Mouse (Mus musculus) lung, embryonic 15.5 days (tissue): Measurements from ENCODE around the gene Ltbp4. TPM values are rescaled to one million over a fixed set of nuclear protein-coding genes. Genes with fewer than 3 reads are reported as not detected.
A peak's percentile ranks its signal among the peaks of the same experiment; 100 is the strongest.

Experiments
- ATAC-seq: fragments of 200-750 bp; cut with Nextera tagmentation; 2 replicates; pipeline ENCODE4 v1.8.0; 2017; ENCODE audit warnings: moderate number of reproducible peaks, borderline replicate concordance; ENCODE audit not compliant: low FRiP score, low TSS enrichment; ENCODE audit errors: extremely low read depth
- H3K27ac ChIP-seq: fragments of 300-500 bp; sonication (generic); 2 replicates; pipeline ENCODE4 v1.5.1; 2015; ENCODE audit warnings: moderate library complexity, mild to moderate bottlenecking, inconsistent platforms
- H3K27me3 ChIP-seq: fragments of 300-500 bp; sonication (generic); 2 replicates; pipeline ENCODE4 v1.6.1; 2015; ENCODE audit warnings: inconsistent platforms
- H3K36me3 ChIP-seq: fragments of 300-500 bp; sonication (generic); 2 replicates; pipeline ENCODE4 v1.6.1; 2015; ENCODE audit warnings: inconsistent platforms
- H3K4me1 ChIP-seq: fragments of 300-500 bp; sonication (generic); 2 replicates; pipeline ENCODE4 v1.6.1; 2015; ENCODE audit warnings: inconsistent platforms
- H3K4me2 ChIP-seq: fragments of 300-500 bp; sonication (generic); 2 replicates; pipeline ENCODE4 v1.6.1; 2015; ENCODE audit warnings: inconsistent platforms, mild to moderate bottlenecking, moderate library complexity
- H3K4me3 ChIP-seq: fragments of 300-500 bp; sonication (generic); 2 replicates; pipeline ENCODE4 v1.5.1; 2015; ENCODE audit warnings: mild to moderate bottlenecking, inconsistent platforms
- H3K9ac ChIP-seq: fragments of 300-500 bp; sonication (generic); 2 replicates; pipeline ENCODE4 v1.6.1; 2015; ENCODE audit warnings: inconsistent platforms
- H3K9me3 ChIP-seq: fragments of 300-500 bp; sonication (generic); 2 replicates; pipeline ENCODE4 v1.6.1; 2016; ENCODE audit warnings: inconsistent platforms
- WGBS: fragments of 180-500 bp; shearing (Covaris S2); methylation state at CpG from one replicate; pipeline ENCODE4 v1.1.7; 2015; 5-methylcytosine and 5-hydroxymethylcytosine counted together
- polyA plus RNA-seq: library from polyadenylated mRNA; unstranded; fragments of >200 nt; fragmentation: Nextera tagmentation; extraction: Ambion mirVana; gene quantifications from 2 replicates; pipeline ENCODE4 v1.2.1, GENCODE M21; 2015

The Ltbp4 gene
- polyA plus RNA-seq, 1 experiment from 2014 or later, result 102 TPM

DNA sequence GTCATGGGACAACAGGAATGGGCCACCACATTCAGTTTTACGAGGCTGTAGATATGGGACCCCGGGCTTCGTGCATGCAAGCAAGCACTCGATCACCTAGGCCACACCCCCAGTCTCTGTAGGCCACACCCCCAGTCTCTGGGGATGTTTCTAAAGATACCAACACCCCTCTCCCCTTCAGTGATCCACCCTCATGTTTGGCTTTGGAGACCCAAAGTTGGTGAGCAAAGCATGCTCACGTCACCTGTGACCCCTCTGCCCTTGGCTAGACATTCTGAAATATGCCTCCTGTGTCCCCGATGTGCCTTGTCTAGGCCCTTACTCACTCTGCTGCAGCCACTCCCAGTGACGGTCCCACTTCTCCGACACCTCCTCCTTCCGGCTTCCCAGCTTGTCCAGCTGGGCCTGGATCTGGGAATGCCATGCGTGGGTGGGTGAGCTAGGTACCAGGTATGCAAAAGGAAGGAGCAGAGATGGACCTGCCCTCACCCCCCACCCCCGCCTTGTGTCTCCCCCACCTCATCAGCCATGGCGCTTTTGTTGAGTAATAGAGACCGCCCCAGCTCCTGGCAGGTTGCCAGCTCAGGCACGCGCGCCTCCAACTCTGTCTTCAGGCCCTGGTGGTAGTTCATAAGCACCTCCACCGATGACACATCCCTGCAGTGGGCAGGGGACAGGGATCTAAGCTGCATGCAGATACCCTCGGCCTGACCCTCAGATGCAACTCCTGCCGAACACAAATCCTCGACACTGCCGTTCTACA, 28.8 kb upstream of the Ltbp4 start:
- Histone ChIP-seq H3K27ac (no peak overlapping the region), H3K27me3 (peaks cover 90% of the 10 kb centered on the region), H3K4me3 (no peak overlapping the region), H3K4me1 (peaks cover 5% of the 10 kb centered on the region; the same call in 1 of the 2 replicates), H3K36me3 (no peaks in the 10 kb centered on the region), H3K4me2 (no peak overlapping the region), H3K9me3 (no peaks in the 10 kb centered on the region; the same call in 1 of the 2 replicates), H3K9ac (no peak overlapping the region)
- ATAC-seq, result no peak
- 22% methylated on average over 21 of the region's 21 CpGs for WGBS

DNA sequence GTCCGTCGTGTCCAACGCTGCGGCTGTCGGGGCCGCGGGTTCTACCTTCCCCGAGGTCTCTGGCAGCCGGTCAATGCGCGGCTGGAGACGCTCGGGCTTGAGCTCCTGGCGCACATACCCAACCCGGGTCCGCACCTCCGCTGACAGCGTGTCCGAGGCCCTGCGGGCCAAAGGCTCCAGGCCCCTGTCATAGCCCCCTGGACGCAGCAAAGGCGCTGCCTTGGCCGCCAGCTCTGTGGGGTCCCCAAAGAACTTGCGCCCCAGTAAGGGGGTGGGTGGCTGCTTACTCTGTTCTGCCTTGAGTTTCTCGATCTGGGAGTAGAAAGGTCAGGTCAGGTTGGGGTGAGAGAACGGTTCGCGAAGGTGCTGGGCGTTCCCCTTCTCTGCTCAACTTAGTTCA, 26.9 kb upstream of the Ltbp4 start:
- Histone ChIP-seq H3K4me1 (peaks cover 11% of the 10 kb centered on the region; the same call in 1 of the 2 replicates), H3K9ac (no peak overlapping the region), H3K27me3 (peaks cover 71% of the 10 kb centered on the region), H3K27ac (no peak overlapping the region), H3K4me2 (no peak overlapping the region), H3K36me3 (no peaks in the 10 kb centered on the region), H3K4me3 (no peak overlapping the region), H3K9me3 (no peaks in the 10 kb centered on the region)
- no peak for ATAC-seq
- 4% methylated on average over 29 of the region's 29 CpGs for WGBS

DNA sequence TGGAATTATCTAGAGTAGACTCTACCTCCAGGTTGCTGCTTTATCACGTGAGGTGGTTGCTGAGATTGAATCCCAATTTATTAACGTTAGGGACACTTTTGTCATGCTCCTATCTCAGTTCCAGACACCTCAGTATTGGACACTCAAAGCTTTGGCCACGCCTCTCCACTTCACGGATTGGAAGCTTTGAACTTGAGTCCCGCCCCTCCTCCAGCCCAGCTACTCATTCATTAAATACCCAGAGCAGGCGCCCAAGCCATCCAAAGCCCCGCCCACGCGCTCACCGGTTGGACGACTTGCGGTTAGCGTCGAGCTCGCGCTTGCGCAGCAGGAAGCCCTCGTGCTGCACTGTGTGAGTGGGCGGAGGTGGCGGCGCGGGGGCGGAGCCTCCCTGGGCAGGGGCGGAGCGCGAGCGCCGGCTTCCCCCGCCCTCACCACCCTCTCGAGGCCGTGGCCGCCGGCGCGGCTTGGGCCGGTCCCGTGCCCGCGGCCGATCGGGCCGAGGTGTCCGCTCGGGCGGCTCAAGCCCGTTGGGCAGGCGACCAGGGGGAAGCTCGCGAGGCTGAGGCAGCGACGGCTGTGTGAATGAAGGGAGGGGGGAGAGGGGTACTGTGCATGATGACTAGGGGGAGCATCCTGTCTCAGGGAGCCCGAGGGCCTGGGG, 23.9 kb upstream of the Ltbp4 start:
- H3K27me3 ChIP-seq, result peaks cover 42% of the 10 kb centered on the region
- H3K9me3 ChIP-seq, result no peaks in the 10 kb centered on the region
- under 1% methylated on average over 52 of the region's 52 CpGs for WGBS
- H3K9ac ChIP-seq, result peak overlapping the region; percentile 46
- ATAC-seq, result peak; percentile 94
- H3K4me3 ChIP-seq, result peak overlapping the region; percentile 45
- H3K27ac ChIP-seq, result no peak overlapping the region
- peaks cover 25% of the 10 kb centered on the region for H3K4me1 ChIP-seq
- peak overlapping the region; percentile 83 for H3K4me2 ChIP-seq
- no peaks in the 10 kb centered on the region for H3K36me3 ChIP-seq

DNA sequence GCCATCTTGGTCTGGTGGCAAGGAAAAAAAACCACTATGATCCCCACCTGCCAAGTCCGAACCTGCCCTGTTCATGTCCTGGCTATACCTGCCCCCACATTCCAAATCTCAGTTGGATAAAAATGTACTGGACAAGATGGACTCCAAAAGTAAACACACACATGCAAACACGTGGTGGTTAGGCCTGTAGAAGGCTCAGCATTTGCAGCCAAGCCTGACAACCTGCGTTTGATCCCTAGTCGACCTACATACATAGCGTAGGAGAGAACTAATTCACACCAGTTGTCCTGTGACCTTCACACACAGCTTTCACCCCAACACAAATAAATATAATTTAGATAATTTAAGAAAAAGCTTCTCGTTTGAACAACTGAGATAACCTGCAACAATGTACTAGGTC, 23.3 kb upstream of the Ltbp4 start:
- peak overlapping the region; percentile 45; the same call in 1 of the 2 replicates for H3K4me3 ChIP-seq
- WGBS, result 48% methylated on average over 6 of the region's 6 CpGs
- no peak overlapping the region for H3K27ac ChIP-seq
- peaks cover 35% of the 10 kb centered on the region for H3K27me3 ChIP-seq
- H3K9ac ChIP-seq, result no peak overlapping the region
- ATAC-seq, result no peak
- peak overlapping the region; percentile 83 for H3K4me2 ChIP-seq
- H3K36me3 ChIP-seq, result no peaks in the 10 kb centered on the region
- H3K9me3 ChIP-seq, result no peaks in the 10 kb centered on the region
- H3K4me1 ChIP-seq, result peaks cover 23% of the 10 kb centered on the region

DNA sequence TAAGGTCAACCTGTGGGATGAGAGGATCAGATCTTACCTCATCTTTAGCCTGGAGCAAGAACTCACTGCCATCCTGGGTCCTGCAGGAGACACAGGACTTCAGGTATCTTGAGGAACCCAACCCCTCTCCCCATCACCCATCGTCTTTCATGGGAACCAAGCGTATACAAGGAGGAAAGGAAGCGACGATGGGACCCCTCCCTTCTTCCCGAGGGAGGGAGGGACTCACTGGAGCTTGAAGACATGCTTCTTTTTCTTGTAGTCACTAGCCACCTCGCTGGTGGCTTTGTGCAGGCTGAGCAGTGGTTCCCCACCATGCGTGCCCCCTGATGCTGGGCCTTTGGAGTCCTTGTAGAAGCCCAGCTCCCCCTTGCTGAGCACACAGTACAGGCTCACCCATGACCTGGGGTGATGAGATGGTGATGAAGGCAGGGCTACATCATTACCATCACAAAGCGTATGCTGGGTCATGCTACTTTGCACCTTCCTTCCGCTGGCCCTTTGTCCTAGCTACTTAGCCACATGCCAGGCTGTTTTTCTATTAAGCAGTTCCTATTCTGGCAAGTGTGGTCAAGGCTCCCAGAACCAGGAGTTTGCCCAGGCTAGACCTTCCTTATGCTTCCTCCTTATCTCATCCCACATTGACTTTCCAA, 22.3 kb upstream of the Ltbp4 start:
- Histone ChIP-seq H3K36me3 (no peaks in the 10 kb centered on the region), H3K4me3 (no peak overlapping the region), H3K9me3 (no peaks in the 10 kb centered on the region), H3K4me1 (peaks cover 28% of the 10 kb centered on the region), H3K9ac (no peak overlapping the region), H3K27me3 (peaks cover 26% of the 10 kb centered on the region), H3K27ac (no peak overlapping the region), H3K4me2 (no peak overlapping the region)
- no peak for ATAC-seq
- WGBS, result 83% methylated on average over 9 of the region's 9 CpGs

DNA sequence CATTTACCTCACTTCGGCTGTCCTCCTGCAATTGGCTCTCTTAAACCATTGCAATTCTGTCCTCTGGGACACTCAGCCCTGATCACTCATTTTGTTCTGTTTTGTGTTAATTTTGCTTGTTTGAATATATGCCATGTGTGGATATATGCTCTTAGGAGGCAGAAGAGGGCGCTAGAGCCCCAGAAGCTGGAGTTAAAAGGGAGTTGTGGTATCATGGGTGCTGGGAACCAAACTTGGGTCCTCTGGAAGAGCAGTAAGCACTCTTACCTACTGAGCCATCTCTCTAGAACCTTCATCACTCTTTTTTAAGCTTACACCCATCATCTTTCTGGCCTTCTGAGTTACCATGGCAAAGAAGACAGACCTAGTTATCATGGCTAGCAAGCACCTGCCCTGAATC, 21.7 kb upstream of the Ltbp4 start:
- Histone ChIP-seq H3K36me3 (no peaks in the 10 kb centered on the region), H3K4me3 (no peak overlapping the region), H3K9ac (no peak overlapping the region), H3K27ac (no peak overlapping the region), H3K4me2 (no peak overlapping the region), H3K9me3 (no peaks in the 10 kb centered on the region), H3K4me1 (peaks cover 35% of the 10 kb centered on the region), H3K27me3 (peaks cover 19% of the 10 kb centered on the region)
- ATAC-seq, result no peak
- WGBS, result 64% methylated on average over 2 of the region's 2 CpGs

DNA sequence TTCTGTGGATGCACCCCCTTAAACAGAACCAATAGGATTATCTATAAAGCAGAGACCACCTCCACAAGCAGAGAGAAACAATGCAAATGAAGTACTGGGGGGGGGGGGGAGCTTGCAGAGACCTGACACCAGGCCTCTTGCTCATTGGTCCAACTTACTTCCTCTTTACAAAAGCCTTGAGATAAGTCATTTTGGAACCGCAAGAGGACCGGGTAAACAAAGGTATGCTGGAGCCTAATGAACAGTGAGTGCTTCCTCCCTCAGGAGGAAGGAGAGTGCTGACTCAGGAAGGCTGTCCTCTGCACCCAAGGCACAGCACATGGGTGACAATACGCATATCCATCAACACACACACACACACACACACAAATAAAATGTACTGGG, 20.1 kb upstream of the Ltbp4 start:
- no peaks in the 10 kb centered on the region for H3K36me3 ChIP-seq
- no peak overlapping the region for H3K9ac ChIP-seq
- H3K4me1 ChIP-seq, result peaks cover 36% of the 10 kb centered on the region
- H3K27ac ChIP-seq, result peak overlapping the region; percentile 84
- H3K4me3 ChIP-seq, result peak overlapping the region; percentile 78; the same call in 1 of the 2 replicates
- peak overlapping the region; percentile 81 for H3K4me2 ChIP-seq
- no peak for ATAC-seq
- no peaks in the 10 kb centered on the region for H3K9me3 ChIP-seq
- 25% methylated on average over 3 of the region's 3 CpGs for WGBS
- peaks cover 5% of the 10 kb centered on the region; the same call in 1 of the 2 replicates for H3K27me3 ChIP-seq

DNA sequence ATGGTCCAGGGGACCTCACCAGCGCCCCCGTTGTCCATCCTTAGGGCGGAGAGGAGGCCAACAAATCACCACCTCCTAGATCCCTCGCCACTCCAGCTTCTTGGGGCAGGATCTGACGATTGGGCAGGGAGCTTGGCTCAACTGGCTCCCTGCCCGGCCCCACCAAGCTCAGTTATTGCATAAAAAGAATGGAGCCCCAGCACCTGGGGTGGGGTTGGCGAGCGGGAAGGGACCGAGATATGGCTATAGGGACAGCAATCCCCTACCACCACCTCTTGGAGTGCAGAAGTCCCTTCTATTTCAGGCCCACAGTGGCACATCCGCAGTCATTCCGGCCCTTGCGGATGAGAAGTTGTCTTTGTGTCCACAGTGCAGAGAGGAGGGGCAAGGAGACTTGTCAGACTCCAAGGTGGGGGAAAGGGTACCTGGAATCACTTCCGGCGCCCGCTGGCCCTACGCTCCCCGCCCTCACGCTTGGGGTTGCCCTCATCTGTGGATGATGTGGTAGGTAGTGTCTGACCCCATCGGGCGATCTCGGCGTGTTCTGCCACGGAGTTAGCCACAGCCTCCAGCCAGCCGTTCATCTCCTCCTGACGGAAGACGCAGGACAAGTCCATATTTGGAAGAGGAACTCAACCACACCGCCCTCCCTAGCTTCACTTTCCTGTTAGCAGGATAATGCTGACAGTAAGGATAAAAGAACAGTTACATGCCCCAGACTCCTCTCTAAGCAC, 19.5 kb upstream of the Ltbp4 start, which contains the start of gene Gm20479:
Gene Gm20479 (minus strand): TSS at position 559 of the 734 bp plus-strand sequence.
- H3K27ac ChIP-seq, result peak within 1 kb of the TSS; percentile 84
- peak within 1 kb of the TSS; percentile 40 for H3K9ac ChIP-seq
- 0 out of 2 replicates have a peak, but pooled peaks cover under 1% of the 10 kb centered on the region for H3K27me3 ChIP-seq
- peak within 1 kb of the TSS; percentile 78 for H3K4me3 ChIP-seq
- WGBS, result 2% methylated on average over 27 of the region's 27 CpGs
- H3K36me3 ChIP-seq, result peaks cover under 1% of the 10 kb centered on the region; the same call in 1 of the 2 replicates
- H3K9me3 ChIP-seq, result no peaks in the 10 kb centered on the region
- ATAC-seq, result no peak
- H3K4me1 ChIP-seq, result peaks cover 36% of the 10 kb centered on the region
- peak within 1 kb of the TSS; percentile 81 for H3K4me2 ChIP-seq

DNA sequence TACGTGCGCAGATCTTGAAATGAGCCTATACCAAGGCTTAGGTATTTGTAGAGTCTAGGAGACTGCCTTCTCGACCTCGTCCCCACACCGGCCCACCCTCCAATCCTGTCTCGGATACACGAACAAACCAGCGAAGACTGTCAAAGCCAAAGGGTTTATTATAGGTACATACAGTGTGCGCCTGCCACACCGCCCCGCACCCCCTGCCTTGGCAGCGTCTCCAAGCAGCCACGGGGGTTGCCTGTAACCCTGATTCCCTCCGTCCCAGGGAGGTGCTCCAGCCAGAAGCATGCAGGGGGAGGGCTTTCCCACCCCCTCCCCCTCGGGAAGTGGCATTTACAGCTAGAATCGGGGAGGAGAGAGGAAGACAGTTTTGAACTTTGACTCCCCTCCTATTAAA, 18.8 kb upstream of the Ltbp4 start:
- 2% methylated on average over 16 of the region's 16 CpGs for WGBS
- Histone ChIP-seq H3K9me3 (no peaks in the 10 kb centered on the region), H3K4me3 (peak overlapping the region; percentile 78), H3K4me1 (peaks cover 36% of the 10 kb centered on the region), H3K4me2 (peak overlapping the region; percentile 81), H3K27me3 (no peaks in the 10 kb centered on the region), H3K9ac (peak overlapping the region; percentile 40), H3K36me3 (peaks cover 8% of the 10 kb centered on the region; the same call in 1 of the 2 replicates), H3K27ac (peak overlapping the region; percentile 84)
- peak; percentile 23 for ATAC-seq

DNA sequence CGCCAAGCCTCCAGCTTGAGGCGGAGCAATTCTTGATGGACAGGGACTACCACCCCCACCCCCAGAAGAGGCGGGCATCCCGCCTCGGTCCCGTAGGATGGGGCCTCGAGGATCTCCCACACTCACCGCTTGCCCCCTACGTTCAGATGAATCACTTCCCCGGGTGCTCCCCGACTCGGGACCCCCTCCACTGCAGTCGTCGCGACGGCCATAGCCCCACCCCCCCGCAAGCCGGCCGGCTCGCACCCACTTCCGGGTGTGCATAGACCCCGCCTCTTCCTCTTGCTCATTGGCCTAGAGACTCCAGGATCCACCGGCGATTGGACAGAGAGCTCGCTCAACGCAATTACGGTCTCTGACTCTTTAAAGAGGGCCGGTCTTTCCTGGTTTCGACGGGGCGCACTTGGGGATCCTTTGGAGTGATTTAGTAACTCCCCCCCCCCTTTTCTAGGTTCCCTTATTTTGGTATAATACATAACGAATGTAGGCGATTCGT, 18.3 kb upstream of the Ltbp4 start, which contains the start of gene Shkbp1:
Gene Shkbp1 (minus strand): TSS at position 275 of the 496 bp plus-strand sequence.
- H3K9me3 ChIP-seq, result no peaks in the 10 kb centered on the region
- ATAC-seq, result peak; percentile 91
- peak within 1 kb of the TSS; percentile 78 for H3K4me3 ChIP-seq
- WGBS, result under 1% methylated on average over 34 of the region's 34 CpGs
- H3K27me3 ChIP-seq, result no peaks in the 10 kb centered on the region
- H3K4me1 ChIP-seq, result peaks cover 32% of the 10 kb centered on the region
- peak within 1 kb of the TSS; percentile 84 for H3K27ac ChIP-seq
- H3K4me2 ChIP-seq, result peak within 1 kb of the TSS; percentile 81
- peaks cover 8% of the 10 kb centered on the region; the same call in 1 of the 2 replicates for H3K36me3 ChIP-seq
- peak within 1 kb of the TSS; percentile 52 for H3K9ac ChIP-seq

DNA sequence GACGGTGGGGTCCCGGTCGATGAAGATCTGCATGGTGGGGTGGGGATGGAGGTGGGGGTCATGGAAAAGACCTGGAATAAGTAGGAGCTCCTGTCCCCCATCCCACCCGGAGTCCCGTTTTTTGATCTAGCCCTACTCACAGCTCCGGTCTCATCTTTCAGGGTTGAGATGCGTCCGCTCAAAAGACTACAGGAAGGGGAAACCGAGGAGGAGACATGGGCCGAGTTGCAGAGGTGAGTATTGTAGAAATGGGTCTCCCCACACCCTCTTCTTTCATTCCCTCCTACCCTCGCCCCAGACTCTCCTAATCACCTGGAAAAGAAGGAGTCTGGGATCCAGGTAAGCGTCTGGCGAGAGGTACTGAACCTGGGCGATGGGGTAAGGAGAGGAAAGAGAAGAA, 17.8 kb upstream of the Ltbp4 start:
- Histone ChIP-seq H3K9me3 (no peaks in the 10 kb centered on the region), H3K4me2 (peak overlapping the region; percentile 81), H3K9ac (peak overlapping the region; percentile 52), H3K36me3 (peaks cover 13% of the 10 kb centered on the region; the same call in 1 of the 2 replicates), H3K27ac (0 out of 2 replicates have a peak overlapping the region, but pooled peaks have one; percentile 48), H3K4me3 (peak overlapping the region; percentile 78), H3K4me1 (peaks cover 30% of the 10 kb centered on the region), H3K27me3 (no peaks in the 10 kb centered on the region)
- WGBS, result 5% methylated on average over 14 of the region's 14 CpGs
- ATAC-seq, result no peak
